ENCODE assay signal across 11 mouse cellular contexts in the genomic region with DNA sequence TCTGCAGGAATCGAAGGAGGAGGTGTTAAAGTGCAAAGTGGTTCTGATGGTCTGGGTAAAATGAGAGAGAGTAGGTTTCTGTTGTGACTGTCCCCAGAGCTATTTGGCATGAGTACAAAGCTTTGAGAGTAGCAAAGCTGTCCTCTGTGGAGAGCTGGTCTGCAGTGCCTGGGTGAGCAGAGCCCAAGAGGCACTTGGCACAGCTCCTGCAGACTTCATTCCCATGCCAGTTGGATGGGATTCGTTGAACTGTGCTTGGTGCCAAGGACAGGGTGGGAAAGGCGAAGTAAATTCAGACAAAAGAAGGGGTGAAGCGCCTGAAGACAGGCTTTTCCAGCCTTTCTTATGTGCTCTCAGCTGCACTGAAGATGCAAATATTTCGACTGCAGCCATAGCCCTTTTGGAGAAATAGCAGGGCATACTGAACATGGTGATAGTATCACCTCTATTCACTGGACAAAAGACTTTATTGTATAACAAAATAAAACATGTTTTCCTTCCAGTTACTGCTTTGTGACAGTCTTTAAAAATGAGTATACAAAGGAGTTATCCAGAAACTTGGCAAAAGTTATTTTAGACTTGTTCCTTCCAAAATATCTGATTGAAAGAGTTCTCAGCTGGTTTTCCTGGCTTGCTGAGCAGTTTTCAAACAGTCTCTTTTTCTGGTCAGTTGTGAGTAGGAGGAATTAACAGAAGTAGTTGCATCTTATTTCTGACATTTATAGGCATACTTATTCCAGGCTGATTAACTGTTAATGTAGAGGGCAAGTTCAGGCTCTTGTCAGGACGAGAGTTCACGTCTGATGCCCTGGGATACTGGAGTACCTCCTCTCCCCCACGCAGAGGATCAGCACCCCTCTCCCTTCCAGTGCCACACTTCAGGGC. TPM values are rescaled to one million over a fixed set of nuclear protein-coding genes. Genes with fewer than 3 reads are reported as not detected.
A peak's percentile ranks its signal among the peaks of the same experiment; 100 is the strongest.
DNase-seq lines count a peak whose midpoint lies in the region; ATAC-seq and TF ChIP-seq lines count a peak whose summit lies in the region.
"Had no signal": no experiment of that assay in that cellular context is flagged by ENCODE, and none has a peak within 500 bp of the region (broad histone marks: within the 10 kb centered on the region; RNA-seq: fewer than 3 reads in every experiment).

No protein-coding gene starts in this region.

- intact Hi-C loops in left cerebral cortex, postnatal 14 days (cut with DNase I): no loop called here

- DNase-seq in kidney, postnatal 0 days (ENCODE audit: low spot score): peak; percentile 21
- DNase-seq in kidney, adult 18-20 months: no peak
- peak; percentile 74 to 82 for DNase-seq in cerebellum, adult 2 months
- peak; percentile 49 for DNase-seq in heart, adult 8-10 months (ENCODE audit: low spot score)
- peak; percentile 50 to 66 for DNase-seq in left cerebral cortex, postnatal 14 days (ENCODE audit: low spot score in 2 of 2)
- peak; percentile 27 for DNase-seq in right cerebral cortex, postnatal 14 days
- no peak for DNase-seq in yolk sac, embryonic 10.5 days (ENCODE audit: low spot score)
- DNase-seq in MN1 (ENCODE audit: low spot score): no peak

- H3K36me3 ChIP-seq in kidney, postnatal 0 days (ENCODE audit: insufficient read depth, low read length): no peaks in the 10 kb centered on the region
- H3K36me3 ChIP-seq: G1E; midbrain, embryonic 12.5 days had no signal

- H3K27ac ChIP-seq in kidney, postnatal 0 days: no peak overlapping the region
- H3K27ac ChIP-seq in cerebellum, adult 2 months (ENCODE audit: insufficient read depth, low read length): no peak overlapping the region
- H3K27ac ChIP-seq: midbrain, embryonic 12.5 days had no signal

- no peak for TF ChIP-seq CTCF in kidney, postnatal 0 days (IDR thresholded peaks at IDR 0.05; ENCODE audit: low read depth)
- TF ChIP-seq CTCF in cerebellum, adult 2 months (IDR thresholded peaks at IDR 0.05; ENCODE audit: borderline replicate concordance, insufficient read depth, low read depth, low read length): no peak

- no peak overlapping the region for H3K9ac ChIP-seq in kidney, postnatal 0 days (ENCODE audit: low read depth, low read length)
- H3K9ac ChIP-seq: midbrain, embryonic 12.5 days had no signal

- ATAC-seq in kidney, postnatal 0 days (replicated peaks; ENCODE audit: low FRiP score, low read depth): no peak

- no peaks in the 10 kb centered on the region for H3K9me3 ChIP-seq in kidney, postnatal 0 days (replicated peaks; ENCODE audit: low read length)
- H3K9me3 ChIP-seq: G1E; midbrain, embryonic 12.5 days had no signal

- H3K4me2 ChIP-seq in kidney, postnatal 0 days (ENCODE audit: low read length): no peak overlapping the region
- H3K4me2 ChIP-seq: midbrain, embryonic 12.5 days had no signal

- no peaks in the 10 kb centered on the region for H3K4me1 ChIP-seq in kidney, postnatal 0 days (replicated peaks; ENCODE audit: insufficient read depth, low read length)
- no peaks in the 10 kb centered on the region for H3K4me1 ChIP-seq in cerebellum, adult 2 months (ENCODE audit: control insufficient read depth, insufficient read depth, low read length)
- H3K4me1 ChIP-seq: midbrain, embryonic 12.5 days had no signal

- TF ChIP-seq POLR2A in cerebellum, adult 2 months (IDR thresholded peaks at IDR 0.05; ENCODE audit: borderline replicate concordance, insufficient read depth, low read length): no peak

- H3K27me3 ChIP-seq in kidney, postnatal 0 days (ENCODE audit: insufficient read depth, low read length): no peaks in the 10 kb centered on the region
- H3K27me3 ChIP-seq in cerebellum, adult 2 months (ENCODE audit: control insufficient read depth, insufficient read depth, low read length): no peaks in the 10 kb centered on the region; the same call in 1 of the 2 replicates
- H3K27me3 ChIP-seq: midbrain, embryonic 12.5 days had no signal

- no peak overlapping the region for H3K4me3 ChIP-seq in kidney, postnatal 0 days (replicated peaks; ENCODE audit: low read depth, low read length)
- no peak overlapping the region for H3K4me3 ChIP-seq in cerebellum, adult 2 months (replicated peaks; ENCODE audit: insufficient read depth, low read depth, low read length)
- H3K4me3 ChIP-seq: erythroblast, embryonic 14.5 days; midbrain, embryonic 12.5 days had no signal

- 51% methylated on average over 8 of the region's 8 CpGs for WGBS in kidney, postnatal 0 days
- WGBS in cerebellum, adult 2 months: 30% methylated on average over 8 of the region's 8 CpGs

RNA-seq across cellular contexts. Expression of a gene that starts 48.9 kb away (rescaled TPM):
- 115 and 118 TPM in 2 replicates for polyA plus RNA-seq in kidney, postnatal 0 days (2015; fragmentation: Nextera tagmentation; extraction: Ambion mirVana)
- 43.4 and 45.7 TPM in 2 replicates for polyA plus RNA-seq in cerebellum, adult 2 months (2012; rRNA removed)
- total RNA-seq in heart, adult 8-10 months (2022): 10 to 100 TPM; 32.9 to 38.0 (median 36.5) TPM
- 10 to 100 TPM; 46.7 to 57.0 TPM for total RNA-seq in left cerebral cortex, postnatal 14 days (2021)

Comparison
In these comparisons a context has a peak if more than half of its experiments do, and no peak if none do; other contexts are left out.
1. DNase-seq: peak in kidney, postnatal 0 days (single experiment), cerebellum, adult 2 months (2 of 2), heart, adult 8-10 months (single experiment), left cerebral cortex, postnatal 14 days (2 of 2) and right cerebral cortex, postnatal 14 days (single experiment); none in kidney, adult 18-20 months (single experiment), yolk sac, embryonic 10.5 days (single experiment) and MN1 (single experiment).